Mouse (Mus musculus): ENCODE data around the gene Tcf20.

Tcf20 gene

GRCm38 (mm10) chr15:82987732-82988112 lies at the start of gene Tcf20:
Gene Tcf20, minus strand, starts transcription at chr15:82987872.
- peak; percentile 94 for DNase-seq (ENCODE audit: low spot score)

GRCm38 (mm10) chr15:83036900-83037519 lies 49.3 kb upstream of the Tcf20 start:
- DNase-seq (ENCODE audit: low spot score), result no peak

DNA sequence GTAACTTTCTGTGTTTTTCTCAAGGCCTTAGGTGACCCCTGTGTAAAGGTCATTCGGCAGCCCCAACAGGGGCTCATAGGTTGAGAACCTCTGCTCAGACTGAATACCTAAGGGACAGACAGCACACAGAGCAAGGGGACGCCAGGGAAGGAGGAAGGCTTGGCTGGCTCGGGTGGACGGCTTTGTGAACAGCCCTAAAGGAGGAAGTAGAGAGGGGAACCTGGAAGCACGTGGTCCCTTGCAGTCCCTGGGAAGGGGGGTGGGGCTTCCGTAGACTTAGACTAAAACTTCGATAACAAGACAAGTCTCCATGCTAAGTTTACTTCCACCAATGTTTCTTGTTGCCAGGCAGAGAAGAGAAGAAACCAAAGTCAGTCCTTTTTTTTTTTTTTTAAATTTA lies 48.4 kb upstream of the Tcf20 start:
- peak; percentile 57 for DNase-seq (ENCODE audit: low spot score)

- no peak for DNase-seq (ENCODE audit: low spot score)
These were observed 46.8 kb upstream of the Tcf20 start for GRCm38 (mm10) chr15:83034275-83034977.

GRCm38 (mm10) chr15:83032981-83033541 lies 45.4 kb upstream of the Tcf20 start, which contains the start of gene Nfam1:
Gene Nfam1, minus strand, starts transcription at chr15:83033306.
- DNase-seq (ENCODE audit: low spot score), result peak; percentile 54

- no peak for DNase-seq (ENCODE audit: low spot score)
These were observed 43.2 kb upstream of the Tcf20 start for GRCm38 (mm10) chr15:83030884-83031283.

DNA sequence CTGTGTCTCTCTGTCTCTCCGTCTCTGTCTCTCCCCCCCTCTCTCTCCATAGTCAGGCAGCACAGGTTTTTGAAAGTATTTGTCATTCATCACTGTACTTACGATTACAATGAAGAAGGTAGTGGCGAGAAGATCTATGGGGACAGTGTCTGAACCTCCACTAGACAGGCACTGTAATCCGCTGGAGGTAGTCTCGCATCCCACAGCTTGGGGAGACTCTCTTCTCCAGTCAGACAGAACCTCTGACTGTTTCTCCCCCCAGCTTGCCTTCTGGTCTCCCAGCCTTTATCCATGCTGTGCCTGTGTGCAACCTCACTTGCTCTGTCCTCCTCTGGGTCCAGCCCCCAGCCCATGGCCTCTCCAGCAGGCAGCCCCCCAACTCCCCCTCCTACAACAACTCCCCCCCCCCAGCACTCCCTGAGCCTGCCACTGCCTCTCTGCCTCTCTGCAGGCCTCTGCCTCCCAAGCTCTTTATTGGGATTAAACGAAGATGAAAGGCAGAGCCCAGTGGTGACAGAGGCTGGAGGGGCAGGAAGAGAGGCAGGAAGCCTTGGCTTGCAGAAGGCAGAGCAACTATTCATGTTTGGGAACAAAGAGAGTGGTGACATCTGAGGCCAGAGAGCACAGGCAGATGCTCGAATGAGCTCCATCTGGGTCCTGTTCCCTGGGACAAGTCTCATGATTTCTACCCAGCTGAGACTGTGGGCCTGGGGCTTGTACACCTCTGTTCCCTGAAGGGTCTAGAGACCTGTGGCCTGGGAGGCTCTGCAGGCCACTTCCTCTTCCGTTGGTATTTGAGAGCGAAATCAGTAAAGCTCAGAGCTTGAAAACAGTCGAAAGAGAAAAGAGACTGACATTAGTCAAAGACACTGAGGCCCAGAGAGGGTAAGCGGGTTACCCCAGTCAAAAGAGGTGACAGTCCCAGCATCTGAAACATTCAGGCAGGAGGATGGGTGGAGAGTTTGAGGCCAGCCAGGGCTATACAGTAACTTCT lies 42.4 kb upstream of the Tcf20 start:
- no peak for DNase-seq (ENCODE audit: low spot score)

DNA sequence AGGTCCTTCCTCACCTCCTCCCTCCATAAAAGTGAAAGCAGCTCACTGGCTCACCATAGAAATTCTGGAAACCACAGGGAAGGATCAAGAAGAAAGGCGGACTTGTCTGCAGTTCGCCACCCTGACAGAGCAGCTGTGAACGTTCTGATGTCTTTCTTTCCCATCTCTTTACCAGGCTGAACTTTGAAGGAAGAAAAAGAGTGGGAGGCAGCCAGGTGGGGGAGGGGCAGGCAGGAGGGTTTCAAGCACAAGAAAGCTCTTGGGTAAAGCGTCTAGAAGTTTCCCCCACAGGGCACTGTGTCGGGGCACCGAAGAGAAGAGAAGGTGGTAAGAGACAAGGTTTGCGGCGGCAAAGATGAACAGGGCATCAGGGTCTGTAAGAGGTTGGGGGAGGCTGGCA lies 38.5 kb upstream of the Tcf20 start:
- no peak for DNase-seq (ENCODE audit: low spot score)

DNA sequence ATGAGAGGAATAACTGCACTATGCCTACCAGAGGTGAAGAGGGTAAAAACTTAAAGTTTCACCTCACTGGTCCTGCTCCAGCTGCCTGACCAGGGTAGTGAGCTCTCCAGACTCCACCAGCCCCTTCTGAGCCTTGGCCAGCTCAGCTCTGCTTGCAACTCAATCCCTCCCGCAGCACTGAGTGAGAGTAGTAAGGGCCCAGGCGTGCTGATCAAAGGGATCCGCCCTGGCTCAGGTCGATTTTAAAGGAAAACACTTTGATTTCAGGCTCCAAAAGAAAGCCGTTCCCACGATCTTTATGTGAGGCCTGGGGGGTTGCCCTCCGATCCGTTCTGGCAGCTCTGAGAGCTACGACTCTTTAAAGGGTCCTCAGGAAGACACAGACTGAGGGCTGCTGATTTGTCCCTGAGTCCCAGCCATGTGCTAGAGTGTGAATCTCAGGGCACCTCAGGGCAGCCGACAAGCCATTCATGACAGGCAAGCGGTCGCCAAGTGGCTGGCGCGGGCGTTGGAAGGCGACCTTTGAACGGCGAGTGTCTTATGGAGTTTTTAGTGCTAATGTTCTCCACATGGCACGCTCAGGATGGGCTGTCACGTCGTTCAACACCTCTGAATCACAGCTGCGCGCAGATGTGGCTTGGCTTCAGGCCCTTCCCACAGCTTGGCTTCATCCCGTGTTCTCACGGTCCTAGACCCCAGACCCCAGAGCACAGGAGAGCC lies 37.5 kb upstream of the Tcf20 start:
- DNase-seq (ENCODE audit: low spot score), result no peak

DNA sequence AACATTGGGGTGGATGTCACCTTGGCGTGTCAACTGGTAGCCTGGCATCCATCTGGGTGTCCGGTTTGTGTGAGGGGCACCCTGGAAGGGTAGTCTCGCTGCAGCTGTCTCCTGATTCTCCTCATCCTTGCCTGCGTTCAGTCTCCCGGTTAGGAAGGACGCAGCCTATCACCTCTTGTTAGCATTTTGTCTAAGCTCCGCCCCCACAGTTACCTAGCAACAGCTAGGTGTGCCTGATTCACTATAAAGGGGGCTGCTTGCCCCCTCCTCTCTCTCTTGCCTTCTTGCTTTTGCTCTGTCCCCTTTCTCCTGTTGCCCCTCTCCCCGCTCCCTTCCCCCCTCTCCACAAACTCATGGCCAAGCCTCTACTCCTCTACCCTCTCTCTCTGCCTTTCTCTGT lies 35.3 kb upstream of the Tcf20 start:
- no peak for DNase-seq (ENCODE audit: low spot score)

DNA sequence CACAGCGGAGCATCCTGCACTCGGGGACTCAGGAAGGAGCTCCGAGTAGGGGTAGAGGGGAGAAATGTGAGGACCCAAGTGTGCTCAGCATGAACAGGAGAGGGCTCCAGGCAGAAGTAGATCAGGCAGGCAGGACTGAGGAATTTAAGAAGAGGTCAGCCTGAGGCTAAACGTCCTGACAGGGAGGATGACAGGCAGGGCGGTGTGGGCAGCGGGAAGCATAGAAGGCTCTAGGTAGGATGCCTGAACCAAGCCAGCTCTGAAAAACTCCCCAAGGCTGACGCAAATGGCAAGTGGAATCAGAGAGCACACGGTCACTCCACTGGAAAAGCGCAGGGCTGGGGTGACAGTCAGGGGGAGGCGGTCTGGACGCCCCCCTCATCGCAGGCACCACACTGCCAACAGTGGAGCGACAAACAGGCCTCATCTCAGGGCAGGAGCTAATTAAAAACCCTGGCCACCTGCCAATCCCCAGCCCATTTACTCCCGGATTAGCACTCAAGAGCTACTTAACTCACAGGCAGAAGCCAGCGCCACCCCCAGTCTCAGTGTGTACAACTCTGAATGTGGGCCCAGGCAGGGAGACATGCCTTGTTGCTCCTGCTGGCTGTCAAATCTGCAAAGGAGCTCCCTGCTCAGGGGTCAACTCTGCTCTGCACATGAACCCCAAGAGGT lies 23.5 kb upstream of the Tcf20 start:
- DNase-seq (ENCODE audit: low spot score), result no peak

DNA sequence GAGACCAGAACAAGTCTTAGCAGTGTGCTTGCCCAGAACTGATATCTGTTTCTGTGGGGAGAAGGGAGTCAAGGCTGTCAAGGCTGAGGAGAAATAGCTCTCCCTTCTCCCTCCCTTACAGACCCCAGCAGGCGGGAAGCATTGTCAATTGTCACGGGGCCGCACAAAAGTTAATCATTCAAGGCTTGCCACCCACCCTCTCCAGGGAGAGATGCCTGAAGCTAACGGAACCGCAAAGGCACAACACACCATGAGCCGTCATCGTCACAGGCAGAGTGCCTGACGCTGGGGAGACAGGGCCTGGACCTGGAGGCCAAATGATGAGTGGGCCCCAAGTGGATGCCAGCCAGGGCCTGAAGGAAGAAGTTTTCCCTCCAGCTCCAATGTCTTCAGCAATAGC lies 22.8 kb upstream of the Tcf20 start:
- DNase-seq (ENCODE audit: low spot score), result no peak

DNA sequence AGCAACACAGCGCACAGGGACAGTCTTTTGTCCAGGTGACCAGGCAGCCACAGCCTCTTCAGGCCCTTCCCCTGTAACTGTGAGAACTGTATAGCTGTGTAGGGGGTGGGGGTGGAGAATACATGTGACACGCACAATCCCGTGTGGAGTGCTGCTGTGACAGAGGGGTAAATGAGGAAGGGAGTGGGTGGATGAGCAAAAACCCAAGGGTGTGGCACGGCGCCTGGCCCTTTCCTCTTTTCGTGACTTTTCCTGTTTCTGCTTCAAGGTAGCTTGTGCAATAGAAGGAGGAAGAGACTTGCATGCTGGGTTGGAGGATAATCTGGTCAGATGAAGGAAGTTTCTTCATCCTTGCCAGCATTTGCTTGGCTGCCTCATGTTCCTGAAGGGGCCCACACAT lies 21.9 kb upstream of the Tcf20 start:
- DNase-seq (ENCODE audit: low spot score), result peak; percentile 54

DNA sequence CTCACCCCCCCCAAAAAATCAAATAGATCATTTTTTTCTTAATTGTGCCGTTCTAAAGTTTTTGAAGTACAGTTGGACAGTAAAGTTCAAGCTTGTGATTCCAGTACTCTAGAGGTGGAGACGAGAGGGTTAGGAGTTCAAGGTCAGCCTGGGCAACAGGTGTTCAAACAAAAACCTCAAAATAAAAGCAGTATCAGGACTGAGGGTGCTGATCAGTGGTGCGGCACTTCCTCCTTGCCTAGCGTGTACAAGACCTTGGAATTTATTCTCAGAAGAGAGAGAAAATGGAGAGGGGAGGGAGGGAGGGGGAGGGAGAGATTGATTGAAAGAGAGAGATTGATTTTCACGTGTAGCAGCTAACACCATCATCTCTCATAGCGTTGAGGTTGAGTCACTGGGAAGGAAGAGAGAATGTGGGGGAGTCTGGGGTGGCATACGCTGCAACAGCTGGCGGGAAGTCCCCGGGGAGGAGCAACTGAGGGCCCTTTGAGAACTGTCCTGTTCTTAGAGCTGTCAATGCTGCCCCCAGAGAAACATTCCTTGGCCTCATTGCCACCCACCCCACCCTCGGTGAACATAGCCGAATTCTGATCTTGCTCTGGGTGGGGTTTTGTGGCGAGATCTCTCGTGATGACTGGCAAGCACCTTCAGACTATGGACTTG lies 21.2 kb upstream of the Tcf20 start:
- peak; percentile 25 for DNase-seq (ENCODE audit: low spot score)

- DNase-seq (ENCODE audit: low spot score), result no peak
These were observed 19.8 kb upstream of the Tcf20 start for GRCm38 (mm10) chr15:83007346-83007920.

DNA sequence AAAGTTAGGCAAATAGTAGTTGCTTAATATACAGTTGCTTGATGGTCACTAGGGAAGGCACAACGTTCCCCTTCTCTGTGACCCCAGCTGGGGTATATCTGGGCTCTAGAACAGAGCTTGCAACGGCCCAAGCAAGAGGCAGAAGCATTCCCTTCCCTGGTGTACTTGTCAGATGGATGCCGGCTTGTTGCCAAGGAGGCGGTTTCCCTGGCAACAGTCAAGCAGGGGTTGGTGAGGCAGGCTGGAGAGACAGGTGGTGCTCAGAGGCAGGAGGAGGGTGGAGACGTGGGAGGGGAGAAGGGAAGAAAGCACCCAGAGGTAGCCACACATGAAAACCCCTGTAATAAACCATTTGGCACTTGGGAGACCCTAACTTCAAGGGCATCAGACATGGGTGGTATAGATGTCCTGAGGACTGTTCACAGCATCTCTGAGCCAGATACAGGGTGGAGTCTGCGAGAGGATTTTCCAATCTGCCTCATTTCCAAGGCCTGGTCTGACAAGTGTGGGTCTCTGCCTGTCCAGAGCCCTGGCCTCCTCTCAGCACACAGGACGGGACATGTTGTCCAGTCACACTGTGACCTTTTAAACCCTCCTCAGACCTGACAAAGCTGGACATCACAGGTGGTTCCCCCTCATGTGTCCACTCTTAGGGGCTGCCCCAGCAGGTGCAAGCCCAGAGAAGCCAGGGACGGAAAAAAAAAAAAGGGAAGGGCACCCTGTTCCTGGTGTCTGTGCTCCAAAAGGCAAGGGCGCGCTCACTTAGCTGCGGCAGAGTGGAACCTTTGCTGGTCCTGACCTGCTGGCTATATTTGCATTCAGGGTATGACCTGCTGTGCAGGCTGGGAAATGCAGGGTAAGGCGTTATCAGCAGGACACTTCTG lies 15.2 kb upstream of the Tcf20 start:
- DNase-seq (ENCODE audit: low spot score), result no peak

- DNase-seq (ENCODE audit: low spot score), result no peak
These were observed 11.1 kb upstream of the Tcf20 start for GRCm38 (mm10) chr15:82998811-82999221.

- no peak for DNase-seq (ENCODE audit: low spot score)
These were observed 8.8 kb upstream of the Tcf20 start for GRCm38 (mm10) chr15:82996431-82996830.

GRCm38 (mm10) chr15:82995239-82995638 lies 7.6 kb upstream of the Tcf20 start:
- DNase-seq (ENCODE audit: low spot score), result no peak

Data from lung, postnatal 25 days (tissue).